Mouse (Mus musculus): Measurements from ENCODE around the gene Tmem44.

DNA sequence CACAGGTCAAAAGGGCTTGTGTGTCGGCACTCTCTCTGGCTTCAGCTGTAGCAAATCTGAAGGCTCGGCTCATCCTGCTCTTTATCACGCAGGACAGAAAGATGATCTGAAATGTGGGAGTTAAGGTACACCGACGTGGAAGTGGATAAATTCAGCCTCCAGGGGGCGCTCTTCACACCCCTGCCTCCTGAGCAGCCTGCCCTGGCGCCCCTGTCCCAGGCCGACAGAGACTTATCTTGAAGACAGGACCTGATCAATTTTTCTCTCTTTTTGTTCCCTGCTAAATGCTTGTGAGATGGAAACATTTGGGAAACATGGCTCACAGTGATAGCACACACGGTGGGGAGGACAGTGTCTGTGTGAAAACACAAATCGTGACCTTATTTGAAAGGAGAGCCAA lies 11.2 kb downstream of the Tmem44 start:
- TF ChIP-seq POLR2A (IDR thresholded peaks at IDR 0.05; ENCODE audit: extremely low read depth, insufficient read depth, low read length) (no peak), CTCF (IDR thresholded peaks at IDR 0.05; ENCODE audit: low read depth, low read length) (peak; percentile 82)

All from liver, adult 2 months (tissue).